Mouse (Mus musculus): ENCODE results near the gene Gm17428. TPM values are rescaled to one million over a fixed set of nuclear protein-coding genes. Genes with fewer than 3 reads are reported as not detected.

Gene Gm17428
- polyA plus RNA-seq, 2 experiments: not detected

DNA sequence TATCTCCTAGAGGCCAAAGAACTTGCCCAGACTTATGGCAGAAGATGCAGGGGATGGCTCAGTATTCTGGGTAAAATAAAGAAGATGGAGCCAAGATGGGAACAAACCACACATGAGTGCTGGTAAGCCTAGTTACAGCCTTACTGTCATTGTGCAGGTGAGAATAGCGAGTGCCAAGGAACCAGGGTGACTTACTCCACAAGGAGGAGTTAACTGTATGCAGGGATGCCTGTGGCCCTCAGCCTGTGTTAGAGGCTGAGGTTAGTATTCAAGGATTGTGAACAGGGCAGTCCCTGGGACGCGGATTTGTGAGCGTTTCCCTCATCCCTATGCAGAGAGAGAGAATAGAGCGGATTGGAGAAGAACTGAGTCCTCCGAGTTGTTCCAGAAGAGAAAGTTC, 25.1 kb upstream of the Gm17428 start:
- Histone ChIP-seq H3K4me3 (replicated peaks; ENCODE audit: low read length) (no peak overlapping the region), H3K36me3 (ENCODE audit: control insufficient read depth, insufficient read depth, low read length) (no peaks in the 10 kb centered on the region), H3K27me3 (ENCODE audit: control insufficient read depth, insufficient read depth, low read length) (no peaks in the 10 kb centered on the region), H3K9me3 (ENCODE audit: control insufficient read depth, low read length) (no peaks in the 10 kb centered on the region), H3K4me2 (replicated peaks; ENCODE audit: low read depth, low read length, severe bottlenecking) (no peak overlapping the region), H3K9ac (ENCODE audit: low read depth, low read length, severe bottlenecking) (no peak overlapping the region), H3K4me1 (ENCODE audit: control insufficient read depth, insufficient read depth, low read length) (no peaks in the 10 kb centered on the region), H3K27ac (replicated peaks; ENCODE audit: low read depth, low read length) (no peak overlapping the region)
- WGBS: 84% methylated on average over 6 of the region's 6 CpGs
- no peak for TF ChIP-seq POLR2A (IDR thresholded peaks at IDR 0.05; ENCODE audit: borderline replicate concordance, extremely low read depth, insufficient read depth, insufficient read length)
- ATAC-seq (ENCODE audit: low FRiP score, low read depth) (no peak), DNase-seq (ENCODE audit: low spot score) (no peak)

DNA sequence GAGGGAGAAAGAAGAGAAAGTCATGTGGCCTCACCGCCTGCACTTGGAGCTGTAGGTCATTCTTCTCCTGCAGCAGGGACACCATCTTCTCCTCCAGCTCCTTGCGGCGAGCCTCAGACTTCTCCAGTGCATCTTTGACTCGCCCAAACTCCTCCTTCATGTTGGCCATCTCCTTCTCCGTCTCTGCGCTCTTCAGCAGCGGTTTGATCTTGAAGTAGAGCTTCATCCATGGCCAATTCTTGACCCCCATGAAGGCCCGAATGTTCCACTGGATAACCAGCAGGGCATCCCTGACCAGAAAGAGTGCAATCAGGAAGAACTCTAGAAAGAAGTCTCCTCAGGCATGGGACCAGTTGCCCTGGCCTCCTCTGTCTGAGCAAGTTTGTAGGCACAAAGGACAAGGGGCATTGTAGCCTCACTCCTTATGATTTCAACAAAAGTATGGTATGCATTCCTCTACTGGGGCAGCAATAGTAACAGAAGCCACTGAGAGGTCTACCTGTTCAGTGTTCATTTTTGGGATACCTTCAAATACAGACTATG, 23.0 kb upstream of the Gm17428 start:
- H3K27ac ChIP-seq (replicated peaks; ENCODE audit: low read depth, low read length): no peak overlapping the region
- ATAC-seq (ENCODE audit: low FRiP score, low read depth): no peak

DNA sequence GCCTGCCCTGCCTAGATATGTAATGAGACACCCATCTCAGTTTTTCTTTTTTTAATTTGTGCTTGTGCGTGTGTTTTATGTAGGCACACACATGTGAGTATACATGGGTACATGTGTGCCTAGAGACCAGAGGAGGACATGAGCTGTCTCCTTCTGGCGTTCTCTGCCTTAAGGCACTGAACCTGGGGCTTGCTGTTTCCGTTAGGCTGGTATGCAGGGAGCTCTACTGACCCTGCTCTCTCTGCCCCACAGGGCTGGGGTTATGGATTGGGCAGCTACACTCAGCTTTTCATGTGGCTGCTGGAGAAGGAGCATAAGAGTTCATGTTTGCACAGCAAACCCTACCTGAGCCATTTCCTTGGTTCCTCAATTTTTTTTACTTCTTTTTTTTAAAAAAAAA, 22.3 kb upstream of the Gm17428 start:
- DNase-seq (ENCODE audit: low spot score) (no peak), ATAC-seq (ENCODE audit: low FRiP score, low read depth) (no peak)
- Histone ChIP-seq H3K27ac (replicated peaks; ENCODE audit: low read depth, low read length) (no peak overlapping the region), H3K4me2 (replicated peaks; ENCODE audit: low read depth, low read length, severe bottlenecking) (no peak overlapping the region), H3K9me3 (ENCODE audit: control insufficient read depth, low read length) (no peaks in the 10 kb centered on the region), H3K4me3 (replicated peaks; ENCODE audit: low read length) (no peak overlapping the region), H3K27me3 (ENCODE audit: control insufficient read depth, insufficient read depth, low read length) (no peaks in the 10 kb centered on the region), H3K4me1 (ENCODE audit: control insufficient read depth, insufficient read depth, low read length) (no peaks in the 10 kb centered on the region), H3K36me3 (ENCODE audit: control insufficient read depth, insufficient read depth, low read length) (no peaks in the 10 kb centered on the region), H3K9ac (ENCODE audit: low read depth, low read length, severe bottlenecking) (no peak overlapping the region)
- 76% methylated on average over 3 of the region's 3 CpGs for WGBS
- no peak for TF ChIP-seq POLR2A (IDR thresholded peaks at IDR 0.05; ENCODE audit: borderline replicate concordance, extremely low read depth, insufficient read depth, insufficient read length)

More for the DNA sequence above, 23.0 kb upstream of the Gm17428 start:
- 93% methylated on average over 8 of the region's 8 CpGs for WGBS
- H3K4me1 ChIP-seq (ENCODE audit: control insufficient read depth, insufficient read depth, low read length): no peaks in the 10 kb centered on the region
- H3K9ac ChIP-seq (ENCODE audit: low read depth, low read length, severe bottlenecking): no peak overlapping the region
- no peaks in the 10 kb centered on the region for H3K9me3 ChIP-seq (ENCODE audit: control insufficient read depth, low read length)
- no peak for DNase-seq (ENCODE audit: low spot score)
- no peaks in the 10 kb centered on the region for H3K27me3 ChIP-seq (ENCODE audit: control insufficient read depth, insufficient read depth, low read length)
- H3K36me3 ChIP-seq (ENCODE audit: control insufficient read depth, insufficient read depth, low read length): no peaks in the 10 kb centered on the region
- no peak overlapping the region for H3K4me2 ChIP-seq (replicated peaks; ENCODE audit: low read depth, low read length, severe bottlenecking)
- no peak overlapping the region for H3K4me3 ChIP-seq (replicated peaks; ENCODE audit: low read length)
- no peak for TF ChIP-seq POLR2A (IDR thresholded peaks at IDR 0.05; ENCODE audit: borderline replicate concordance, extremely low read depth, insufficient read depth, insufficient read length)

DNA sequence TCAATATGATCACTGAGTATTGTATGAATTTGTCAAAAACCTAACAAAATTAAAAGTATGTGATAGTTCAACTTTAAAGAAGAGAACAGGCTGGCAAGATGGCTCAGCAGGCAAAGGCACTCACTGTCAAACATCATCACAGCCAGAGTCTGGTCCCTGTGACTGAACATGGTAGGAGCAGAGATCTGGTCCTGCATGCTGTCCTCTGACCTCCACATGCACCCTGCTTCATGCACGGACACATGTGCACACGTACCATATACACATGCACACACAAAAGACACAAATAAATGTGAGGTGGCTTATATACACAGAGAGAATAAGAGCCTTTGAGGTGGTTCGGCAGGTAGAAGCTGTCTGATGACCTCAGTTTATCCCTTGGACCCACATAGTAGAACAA, 21.3 kb upstream of the Gm17428 start:
- no peak overlapping the region for H3K4me2 ChIP-seq (replicated peaks; ENCODE audit: low read depth, low read length, severe bottlenecking)
- DNase-seq (ENCODE audit: low spot score): no peak

DNA sequence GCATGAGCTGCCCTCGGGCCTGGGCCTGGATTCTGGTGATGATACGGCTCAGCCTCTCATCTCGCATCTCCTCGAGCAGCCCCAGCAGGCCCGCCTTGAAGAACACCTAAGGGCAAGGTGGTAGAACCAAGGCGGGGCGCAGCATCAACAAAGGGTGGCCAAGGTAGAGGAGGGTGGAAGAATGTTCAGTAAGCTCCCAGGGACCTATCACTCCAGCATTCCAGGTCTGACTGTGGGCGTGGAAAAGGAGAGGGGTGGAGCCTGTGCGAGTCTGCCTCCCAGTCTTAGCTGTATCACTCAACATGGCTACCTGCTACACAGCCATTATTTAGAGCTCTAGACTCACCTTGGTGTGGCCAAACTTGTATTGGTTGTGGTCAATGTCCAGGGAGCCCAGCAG, 20.2 kb upstream of the Gm17428 start:
- Histone ChIP-seq H3K27me3 (ENCODE audit: control insufficient read depth, insufficient read depth, low read length) (no peaks in the 10 kb centered on the region), H3K27ac (replicated peaks; ENCODE audit: low read depth, low read length) (no peak overlapping the region), H3K9ac (ENCODE audit: low read depth, low read length, severe bottlenecking) (no peak overlapping the region), H3K4me1 (ENCODE audit: control insufficient read depth, insufficient read depth, low read length) (no peaks in the 10 kb centered on the region), H3K9me3 (ENCODE audit: control insufficient read depth, low read length) (no peaks in the 10 kb centered on the region), H3K4me2 (replicated peaks; ENCODE audit: low read depth, low read length, severe bottlenecking) (no peak overlapping the region), H3K4me3 (replicated peaks; ENCODE audit: low read length) (no peak overlapping the region), H3K36me3 (ENCODE audit: control insufficient read depth, insufficient read depth, low read length) (no peaks in the 10 kb centered on the region)
- ATAC-seq (ENCODE audit: low FRiP score, low read depth): no peak
- 81% methylated on average over 9 of the region's 9 CpGs for WGBS
- DNase-seq (ENCODE audit: low spot score): no peak
- no peak for TF ChIP-seq POLR2A (IDR thresholded peaks at IDR 0.05; ENCODE audit: borderline replicate concordance, extremely low read depth, insufficient read depth, insufficient read length)

More for the DNA sequence above, 21.3 kb upstream of the Gm17428 start:
- ATAC-seq (ENCODE audit: low FRiP score, low read depth): no peak
- H3K36me3 ChIP-seq (ENCODE audit: control insufficient read depth, insufficient read depth, low read length): no peaks in the 10 kb centered on the region
- no peak overlapping the region for H3K4me3 ChIP-seq (replicated peaks; ENCODE audit: low read length)
- H3K4me1 ChIP-seq (ENCODE audit: control insufficient read depth, insufficient read depth, low read length): no peaks in the 10 kb centered on the region
- H3K27ac ChIP-seq (replicated peaks; ENCODE audit: low read depth, low read length): no peak overlapping the region
- no peaks in the 10 kb centered on the region for H3K9me3 ChIP-seq (ENCODE audit: control insufficient read depth, low read length)
- no peak overlapping the region for H3K9ac ChIP-seq (ENCODE audit: low read depth, low read length, severe bottlenecking)
- H3K27me3 ChIP-seq (ENCODE audit: control insufficient read depth, insufficient read depth, low read length): no peaks in the 10 kb centered on the region
- 76% methylated on average over 3 of the region's 3 CpGs for WGBS
- TF ChIP-seq POLR2A (IDR thresholded peaks at IDR 0.05; ENCODE audit: borderline replicate concordance, extremely low read depth, insufficient read depth, insufficient read length): no peak

DNA sequence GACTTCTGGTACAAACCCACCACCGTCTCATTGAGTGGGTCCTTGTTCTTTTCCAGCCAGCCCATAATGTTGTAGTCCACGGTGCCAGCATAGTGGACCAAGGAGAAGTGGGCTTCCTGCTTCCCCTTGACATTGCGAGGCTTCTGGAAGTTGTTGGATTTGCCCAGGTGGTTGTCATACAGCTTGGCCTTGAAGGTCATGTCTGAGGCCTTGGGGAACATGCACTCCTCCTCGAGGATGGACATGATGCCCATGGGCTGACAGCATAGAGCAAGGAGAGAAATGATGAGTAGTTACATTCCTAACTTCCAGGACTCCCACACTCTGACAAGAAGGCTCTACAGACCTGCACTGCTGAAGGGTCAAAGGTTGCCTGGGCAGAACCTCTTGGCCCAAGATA, 18.2 kb upstream of the Gm17428 start:
- H3K4me3 ChIP-seq (replicated peaks; ENCODE audit: low read length): no peak overlapping the region
- ATAC-seq (ENCODE audit: low FRiP score, low read depth) (no peak), DNase-seq (ENCODE audit: low spot score) (no peak)
- no peaks in the 10 kb centered on the region for H3K4me1 ChIP-seq (ENCODE audit: control insufficient read depth, insufficient read depth, low read length)
- 92% methylated on average over 4 of the region's 4 CpGs for WGBS
- no peaks in the 10 kb centered on the region for H3K36me3 ChIP-seq (ENCODE audit: control insufficient read depth, insufficient read depth, low read length)
- H3K27me3 ChIP-seq (ENCODE audit: control insufficient read depth, insufficient read depth, low read length): no peaks in the 10 kb centered on the region
- H3K9me3 ChIP-seq (ENCODE audit: control insufficient read depth, low read length): no peaks in the 10 kb centered on the region
- no peak overlapping the region for H3K4me2 ChIP-seq (replicated peaks; ENCODE audit: low read depth, low read length, severe bottlenecking)
- no peak overlapping the region for H3K9ac ChIP-seq (ENCODE audit: low read depth, low read length, severe bottlenecking)
- H3K27ac ChIP-seq (replicated peaks; ENCODE audit: low read depth, low read length): no peak overlapping the region
- TF ChIP-seq POLR2A (IDR thresholded peaks at IDR 0.05; ENCODE audit: borderline replicate concordance, extremely low read depth, insufficient read depth, insufficient read length): no peak

Measured in limb, embryonic 14.5 days (tissue).